20 mouse cellular contexts compared by ENCODE assay signal in genomic region chr17:33566182-33566581, GRCm38 (mm10). TPM values are rescaled to one million over a fixed set of nuclear protein-coding genes. Genes with fewer than 3 reads are reported as not detected.
DNase-seq lines count a peak whose midpoint lies in the region; ATAC-seq and TF ChIP-seq lines count a peak whose summit lies in the region.
"Had no signal": no experiment of that assay in that cellular context is flagged by ENCODE, and none has a peak within 500 bp of the region (broad histone marks: within the 10 kb centered on the region; RNA-seq: fewer than 3 reads in every experiment).

No protein-coding gene starts in this region.

- H3K4me3 ChIP-seq in bone marrow macrophage, adult 2 months (ENCODE audit: insufficient read depth, low read length) = no peak overlapping the region
- no peak overlapping the region for H3K4me3 ChIP-seq in liver, embryonic 12.5 days
- no peak overlapping the region for H3K4me3 ChIP-seq in hindbrain, embryonic 10.5 days
- H3K4me3 ChIP-seq: limb, embryonic 12.5 days; neural tube, embryonic 15.5 days; stomach, embryonic 15.5 days had no signal

- no peaks in the 10 kb centered on the region for H3K27me3 ChIP-seq in liver, embryonic 12.5 days (replicated peaks)
- no peaks in the 10 kb centered on the region for H3K27me3 ChIP-seq in hindbrain, embryonic 10.5 days (ENCODE audit: insufficient read depth, poor library complexity, severe bottlenecking)
- H3K27me3 ChIP-seq: limb, embryonic 12.5 days; neural tube, embryonic 15.5 days; stomach, embryonic 15.5 days had no signal

- H3K4me2 ChIP-seq in liver, embryonic 12.5 days = no peak overlapping the region
- H3K4me2 ChIP-seq: limb, embryonic 12.5 days; neural tube, embryonic 15.5 days; stomach, embryonic 15.5 days had no signal

- H3K9me3 ChIP-seq in liver, embryonic 12.5 days (replicated peaks) = no peaks in the 10 kb centered on the region
- no peaks in the 10 kb centered on the region for H3K9me3 ChIP-seq in hindbrain, embryonic 10.5 days
- H3K9me3 ChIP-seq: limb, embryonic 12.5 days; neural tube, embryonic 15.5 days; stomach, embryonic 15.5 days had no signal

- H3K9ac ChIP-seq in liver, embryonic 12.5 days = no peak overlapping the region
- H3K9ac ChIP-seq: forebrain, postnatal 0 days; limb, embryonic 12.5 days; neural tube, embryonic 15.5 days; stomach, embryonic 15.5 days had no signal

- TF ChIP-seq POLR2A in bone marrow macrophage, adult 2 months (IDR thresholded peaks at IDR 0.05; ENCODE audit: borderline replicate concordance, low read depth, low read length) = no peak

- peak overlapping the region; percentile 99 for H3K27ac ChIP-seq in bone marrow macrophage, adult 2 months (ENCODE audit: insufficient read depth, low read depth, low read length)
- H3K27ac ChIP-seq in liver, embryonic 12.5 days = no peak overlapping the region
- H3K27ac ChIP-seq in hindbrain, embryonic 10.5 days = no peak overlapping the region
- H3K27ac ChIP-seq: limb, embryonic 12.5 days; neural tube, embryonic 15.5 days; stomach, embryonic 15.5 days had no signal

- TF ChIP-seq CTCF in bone marrow macrophage, adult 2 months (IDR thresholded peaks at IDR 0.05; ENCODE audit: low read depth, low read length) = no peak

- peak; percentile 60 for ATAC-seq in liver, embryonic 12.5 days
- ATAC-seq in monocyte, adult 5-6 weeks (replicated peaks; ENCODE audit: insufficient number of reproducible peaks, low FRiP score, low TSS enrichment, poor library complexity, severe bottlenecking) = peak; percentile 56
- ATAC-seq: forebrain, postnatal 0 days; hindbrain, embryonic 16.5 days had no signal

- peaks cover 60% of the 10 kb centered on the region for H3K4me1 ChIP-seq in bone marrow macrophage, adult 2 months (ENCODE audit: control insufficient read depth, insufficient read depth, low read length)
- H3K4me1 ChIP-seq in liver, embryonic 12.5 days = peaks cover 22% of the 10 kb centered on the region
- no peaks in the 10 kb centered on the region for H3K4me1 ChIP-seq in hindbrain, embryonic 10.5 days (replicated peaks)
- H3K4me1 ChIP-seq: limb, embryonic 12.5 days; neural tube, embryonic 15.5 days; stomach, embryonic 15.5 days had no signal

- DNase-seq in lung, adult 18-20 months = peak; percentile 28 to 34
- DNase-seq in lung, postnatal 14 days = no peak
- no peak for DNase-seq in Muller cell, postnatal 12 days (ENCODE audit: inconsistent ontology term)
- no peak for DNase-seq in thymus, adult 18-20 months
- DNase-seq in hindbrain, embryonic 10.5 days (ENCODE audit: low spot score) = no peak
- DNase-seq: adrenal gland, adult 8-10 months; cerebellum, postnatal 14 days; forebrain, postnatal 0 days; heart, postnatal 14 days; kidney, adult 18-20 months; kidney, postnatal 36 days; right cerebral cortex, postnatal 4 days; thymus, postnatal 25 days had no signal

- no peaks in the 10 kb centered on the region for H3K36me3 ChIP-seq in liver, embryonic 12.5 days
- no peaks in the 10 kb centered on the region for H3K36me3 ChIP-seq in hindbrain, embryonic 10.5 days
- H3K36me3 ChIP-seq: limb, embryonic 12.5 days; neural tube, embryonic 15.5 days; stomach, embryonic 15.5 days had no signal

- WGBS in liver, embryonic 12.5 days (ENCODE audit: insufficient replicate concordance) = 25% methylated on average over 2 of the region's 2 CpGs
- 69% methylated on average over 2 of the region's 2 CpGs for WGBS in hindbrain, embryonic 10.5 days

RNA-seq across cellular contexts. Expression of gene Myo1f, which starts 10.7 kb away (rescaled TPM):
- 393 and 491 TPM in 2 replicates for polyA plus RNA-seq in bone marrow macrophage, adult 2 months (2012; ENCODE audit: insufficient read depth, insufficient read length, missing spikeins)
- polyA plus RNA-seq in liver, embryonic 12.5 days (2016; fragmentation: Nextera tagmentation; extraction: Ambion mirVana) = 7.4 and 8.5 TPM in 2 replicates
- total RNA-seq in monocyte, adult 5-6 weeks (2017) = 541 to 588 TPM (median 587 TPM) in 3 replicates
- polyA plus RNA-seq in hindbrain, embryonic 10.5 days (2016; fragmentation: Nextera tagmentation; extraction: Ambion mirVana) = 2.8 and 3.7 TPM in 2 replicates

RNA-seq across cellular contexts. Expression of gene Adamts10, which starts 42.2 kb away (rescaled TPM):
- 46.6 and 53.4 TPM in 2 replicates for polyA plus RNA-seq in bone marrow macrophage, adult 2 months (2012; ENCODE audit: insufficient read depth, insufficient read length, missing spikeins)
- 12.3 and 13.7 TPM in 2 replicates for polyA plus RNA-seq in liver, embryonic 12.5 days (2016; fragmentation: Nextera tagmentation; extraction: Ambion mirVana)
- 71.1 to 159 TPM (median 83.0 TPM) in 3 replicates for total RNA-seq in monocyte, adult 5-6 weeks (2017)
- polyA plus RNA-seq in hindbrain, embryonic 10.5 days (2016; fragmentation: Nextera tagmentation; extraction: Ambion mirVana) = 40.5 and 42.4 TPM in 2 replicates

Comparison
In these comparisons a context has a peak if more than half of its experiments do, and no peak if none do; other contexts are left out.
1. DNase-seq: peak in lung, adult 18-20 months (2 of 2); none in lung, postnatal 14 days (single experiment), Muller cell, postnatal 12 days (single experiment), thymus, adult 18-20 months (0 of 2) and hindbrain, embryonic 10.5 days (single experiment).
2. RNA of gene Myo1f, which starts 10.7 kb away (polyA plus RNA-seq): 393 to 491 TPM in bone marrow macrophage, adult 2 months; 7.4 to 8.5 TPM in liver, embryonic 12.5 days and 2.8 to 3.7 TPM in hindbrain, embryonic 10.5 days; every median in the first group is over 10 times any median in the second.